Mouse (Mus musculus) cerebellum, adult 2 months (tissue): ENCODE data around the gene Rarb. TPM values are rescaled to one million over a fixed set of nuclear protein-coding genes. Genes with fewer than 3 reads are reported as not detected.

Experiments used
- DNase-seq, 2 experiments: peaks; one replicate each; pipeline ENCODE4 v3.0.0; 2021
- H3K27ac ChIP-seq: fragments of 200-500 bp; 2 replicates; pipeline ENCODE4 v1.5.1; 2012; ENCODE audit warnings: low read length, control low read depth, inconsistent platforms; ENCODE audit not compliant: insufficient read depth
- H3K27me3 ChIP-seq: fragments of 200-500 bp; 2 replicates; pipeline ENCODE4 v1.6.1; 2012; ENCODE audit warnings: inconsistent platforms, mild to moderate bottlenecking, low read length, moderate library complexity; ENCODE audit not compliant: control insufficient read depth, insufficient read depth
- H3K4me1 ChIP-seq: fragments of 200-500 bp; 2 replicates; pipeline ENCODE4 v1.6.1; 2011; ENCODE audit warnings: low read length; ENCODE audit not compliant: control insufficient read depth, insufficient read depth
- H3K4me3 ChIP-seq: fragments of 200-500 bp; replicated peaks from 2 replicates; pipeline ENCODE3; 2011; ENCODE audit warnings: mild to moderate bottlenecking, low read depth, low read length, control low read depth; ENCODE audit not compliant: insufficient read depth
- CTCF ChIP-seq: fragments of 200-500 bp; IDR thresholded peaks from 2 replicates; pipeline ENCODE4 v1.5.1; 2011; ENCODE audit warnings: low read depth, mild to moderate bottlenecking, control low read depth, low read length, moderate library complexity, borderline replicate concordance; ENCODE audit not compliant: insufficient read depth
- POLR2A ChIP-seq: fragments of 200-500 bp; IDR thresholded peaks from 2 replicates; pipeline ENCODE4 v1.6.1; 2011; ENCODE audit warnings: low read length, control low read depth, borderline replicate concordance; ENCODE audit not compliant: insufficient read depth
- WGBS: fragments of 180-500 bp; shearing (Covaris S2); methylation state at CpG from one replicate; pipeline ENCODE4 v1.1.7; 2018; 5-methylcytosine and 5-hydroxymethylcytosine counted together
- polyA plus RNA-seq: library from polyadenylated mRNA; depleted of rRNA; stranded (reverse); fragments of >200 nt; gene quantifications from 2 replicates; pipeline ENCODE4 v1.2.3, GENCODE M21; 2012

Rarb gene
- polyA plus RNA-seq, 1 experiment, result 7.5 TPM

DNA sequence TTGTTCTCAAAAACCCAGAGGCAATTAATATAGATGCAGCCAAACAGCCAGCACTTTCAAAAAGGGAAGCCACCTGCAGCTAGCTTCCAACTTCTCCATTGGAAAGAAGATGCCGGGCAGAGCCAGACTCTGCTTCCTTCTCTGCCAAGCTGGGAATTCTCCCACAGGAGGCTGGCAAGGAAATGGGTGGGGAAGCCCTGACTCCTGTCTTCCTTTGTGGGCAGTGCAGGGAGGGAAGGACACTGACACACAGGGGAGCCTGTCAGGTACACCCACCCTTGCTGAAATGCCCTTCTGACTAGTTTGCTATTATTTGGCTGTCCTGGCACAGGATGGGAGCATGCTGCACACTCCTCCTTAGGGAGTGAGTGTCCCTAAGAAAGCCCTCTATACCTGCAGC is 241.9 kb downstream of the Rarb start:
- Histone ChIP-seq H3K4me1 (no peaks in the 10 kb centered on the region), H3K27ac (no peak overlapping the region), H3K4me3 (no peak overlapping the region), H3K27me3 (no peaks in the 10 kb centered on the region)
- TF ChIP-seq POLR2A, result no peak
- TF ChIP-seq CTCF, result 0 out of 2 replicates have a peak, but pooled peaks have one; percentile 2
- 18% methylated on average over 1 of the region's 1 CpGs for WGBS
- no peak for DNase-seq

GRCm38 (mm10) chr14:16574925-16575721 is 243.8 kb downstream of the Rarb start:
- Histone ChIP-seq H3K4me3 (peak overlapping the region; percentile 66), H3K27ac (no peak overlapping the region; the same call in 1 of the 2 replicates), H3K27me3 (no peaks in the 10 kb centered on the region), H3K4me1 (no peaks in the 10 kb centered on the region)
- peak; percentile 74 to 77 for DNase-seq
- WGBS, result 1% methylated on average over 52 of the region's 52 CpGs
- TF ChIP-seq CTCF (no peak), POLR2A (0 out of 2 replicates have a peak, but pooled peaks have one; percentile 27)

- 89% methylated on average over 6 of the region's 6 CpGs for WGBS
These were observed 245.3 kb downstream of the Rarb start for GRCm38 (mm10) chr14:16573475-16574171.

GRCm38 (mm10) chr14:16572755-16573340 is 246.1 kb downstream of the Rarb start:
- 94% methylated on average over 8 of the region's 8 CpGs for WGBS
- Histone ChIP-seq H3K27me3 (no peaks in the 10 kb centered on the region), H3K4me3 (no peak overlapping the region), H3K4me1 (no peaks in the 10 kb centered on the region), H3K27ac (no peak overlapping the region)
- TF ChIP-seq CTCF, result no peak
- TF ChIP-seq POLR2A, result no peak
- no peak for DNase-seq

More at GRCm38 (mm10) chr14:16573475-16574171, 245.3 kb downstream of the Rarb start:
- DNase-seq, result no peak
- Histone ChIP-seq H3K4me3 (no peak overlapping the region), H3K27me3 (no peaks in the 10 kb centered on the region), H3K27ac (no peak overlapping the region), H3K4me1 (no peaks in the 10 kb centered on the region)
- no peak for TF ChIP-seq CTCF
- TF ChIP-seq POLR2A, result no peak

DNA sequence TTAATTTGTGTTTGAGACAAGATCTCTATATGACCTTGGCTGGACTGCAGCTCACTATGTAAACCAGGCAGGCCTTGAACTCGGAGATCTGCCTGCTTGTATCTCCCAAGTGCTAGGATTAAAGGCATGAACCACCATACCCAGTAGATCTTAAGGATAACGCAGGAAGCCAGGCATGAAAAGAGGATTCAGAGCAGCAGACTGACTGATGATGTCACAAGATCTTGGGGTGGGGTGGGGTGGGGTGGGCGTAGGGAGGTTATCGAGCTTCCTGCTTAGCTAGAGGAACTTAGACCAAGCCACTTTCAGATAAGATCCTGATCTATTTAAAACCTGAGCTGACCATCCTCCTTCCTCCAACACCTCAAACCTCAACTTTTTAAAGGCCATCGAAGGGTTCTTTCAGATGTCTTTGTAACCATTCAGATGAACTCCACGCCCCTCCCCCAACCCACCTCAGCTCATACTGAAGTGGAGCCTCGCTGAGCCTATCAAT is 249.4 kb downstream of the Rarb start:
- 85% methylated on average over 7 of the region's 7 CpGs for WGBS
- TF ChIP-seq CTCF (no peak), POLR2A (no peak)
- no peak for DNase-seq
- Histone ChIP-seq H3K4me3 (no peak overlapping the region), H3K4me1 (no peaks in the 10 kb centered on the region), H3K27me3 (no peaks in the 10 kb centered on the region), H3K27ac (no peak overlapping the region)

GRCm38 (mm10) chr14:16566920-16567319 is 252.0 kb downstream of the Rarb start:
- Histone ChIP-seq H3K4me3 (no peak overlapping the region), H3K27me3 (no peaks in the 10 kb centered on the region), H3K4me1 (no peaks in the 10 kb centered on the region), H3K27ac (no peak overlapping the region)
- no peak for DNase-seq
- WGBS, result 60% methylated on average over 1 of the region's 1 CpGs
- TF ChIP-seq POLR2A, result no peak

GRCm38 (mm10) chr14:16563912-16564311 is 255.0 kb downstream of the Rarb start:
- DNase-seq, result no peak
- Histone ChIP-seq H3K4me3 (no peak overlapping the region), H3K27me3 (no peaks in the 10 kb centered on the region), H3K4me1 (no peaks in the 10 kb centered on the region; the same call in 1 of the 2 replicates), H3K27ac (no peak overlapping the region)
- TF ChIP-seq CTCF, result no peak
- TF ChIP-seq POLR2A, result no peak
- 88% methylated on average over 2 of the region's 2 CpGs for WGBS
